Mouse (Mus musculus): Measurements from ENCODE around the gene Astl. TPM values are rescaled to one million over a fixed set of nuclear protein-coding genes. Genes with fewer than 3 reads are reported as not detected.

Astl gene
- polyA plus RNA-seq, 1 experiment from 2014 or later: not detected

DNA sequence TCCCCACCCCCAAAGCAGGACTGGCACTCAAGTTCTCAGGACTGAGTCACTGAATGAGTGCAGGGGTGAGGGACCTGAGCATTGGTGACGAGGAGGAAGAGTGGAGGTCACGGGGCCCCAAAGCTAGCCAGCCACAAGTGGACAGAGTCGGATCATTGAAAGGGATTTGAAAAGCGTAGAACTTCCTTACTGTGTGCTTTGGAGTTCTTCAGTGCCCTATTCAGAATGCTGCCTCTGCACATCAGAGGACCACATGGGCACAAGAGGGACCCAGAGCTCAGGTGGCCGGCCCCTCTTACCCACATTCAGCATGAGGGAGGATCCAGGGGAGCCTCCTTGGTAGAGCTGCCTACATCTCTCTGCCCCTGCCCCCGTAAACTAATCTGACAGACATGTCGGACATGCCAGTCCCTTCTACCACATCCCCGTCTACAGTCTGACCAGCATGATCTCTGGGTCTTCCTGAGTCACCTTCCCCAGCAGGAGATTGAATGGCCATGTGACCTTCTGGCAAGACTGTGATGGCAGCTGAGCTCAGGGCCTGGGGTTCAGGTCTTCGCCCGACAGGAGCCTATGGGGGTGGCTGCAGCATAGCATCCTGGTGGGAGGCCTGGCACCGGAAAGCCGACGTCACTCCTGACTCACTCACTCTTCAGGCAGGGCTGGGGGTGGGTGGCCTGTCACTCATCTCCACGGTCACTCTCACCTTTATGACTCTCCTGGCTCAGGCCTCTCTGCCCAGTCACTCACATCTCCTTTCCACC lies 5.5 kb upstream of the Astl start:
- H3K9ac ChIP-seq (replicated peaks): no peak overlapping the region
- H3K27me3 ChIP-seq (ENCODE audit: insufficient read depth, low read length): peaks cover 12% of the 10 kb centered on the region
- no peak for DNase-seq
- H3K4me2 ChIP-seq (ENCODE audit: low read depth, low read length): no peak overlapping the region
- no peak for ATAC-seq
- no peaks in the 10 kb centered on the region; the same call in 1 of the 2 replicates for H3K36me3 ChIP-seq (replicated peaks; ENCODE audit: insufficient read depth, low read length)
- 68% methylated on average over 14 of the region's 14 CpGs for WGBS (ENCODE audit: insufficient replicate concordance)
- peaks cover 30% of the 10 kb centered on the region for H3K4me1 ChIP-seq (ENCODE audit: insufficient read depth)
- TF ChIP-seq EP300 (IDR thresholded peaks at IDR 0.05; ENCODE audit: low read depth): no peak
- TF ChIP-seq CTCF (IDR thresholded peaks at IDR 0.05; ENCODE audit: low read depth): no peak
- H3K27ac ChIP-seq (ENCODE audit: low read depth): no peak overlapping the region
- no peak overlapping the region for H3K4me3 ChIP-seq (ENCODE audit: low read depth, low read length)
- H3K9me3 ChIP-seq (ENCODE audit: low read length): no peaks in the 10 kb centered on the region

DNA sequence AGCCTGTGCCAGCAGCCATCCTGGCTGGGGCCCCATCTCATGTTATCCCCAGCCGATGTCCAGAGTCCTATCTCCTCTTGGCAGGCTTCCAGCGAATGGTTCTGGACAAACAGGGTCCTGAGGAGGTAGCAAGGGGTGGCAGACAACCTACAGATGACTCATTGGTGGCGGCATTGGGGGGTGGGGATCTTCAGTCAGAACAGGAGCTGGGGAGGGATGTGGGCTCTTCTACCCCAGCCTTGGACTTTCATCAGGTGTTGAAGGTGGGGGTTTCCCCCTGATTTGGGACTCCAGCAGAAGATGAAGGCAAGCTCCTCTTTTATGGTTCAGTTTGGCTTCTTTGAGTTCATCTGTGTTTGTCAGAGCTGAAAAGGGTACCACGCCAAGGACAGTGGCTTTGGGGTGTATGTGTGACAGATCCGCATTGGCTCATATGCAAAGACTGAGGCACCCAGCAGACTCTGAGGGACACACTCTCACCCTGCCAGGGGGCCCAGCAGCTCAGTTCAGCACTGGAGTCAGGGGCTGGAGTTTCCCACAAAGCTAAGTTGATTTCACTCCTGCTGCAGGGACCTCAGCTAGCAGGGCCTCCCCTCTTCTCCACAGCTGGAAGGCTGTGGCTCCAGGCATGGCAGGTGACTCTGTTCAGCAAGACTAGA lies 4.4 kb upstream of the Astl start:
- DNase-seq: no peak
- peak overlapping the region; percentile 67 for H3K27ac ChIP-seq (ENCODE audit: low read depth)
- H3K27me3 ChIP-seq (ENCODE audit: insufficient read depth, low read length): peaks cover 12% of the 10 kb centered on the region

GRCm38 (mm10) chr2:127335078-127335541 lies 3.3 kb upstream of the Astl start:
- Histone ChIP-seq H3K9ac (replicated peaks) (no peak overlapping the region), H3K36me3 (replicated peaks; ENCODE audit: insufficient read depth, low read length) (no peaks in the 10 kb centered on the region; the same call in 1 of the 2 replicates), H3K27me3 (ENCODE audit: insufficient read depth, low read length) (peaks cover 12% of the 10 kb centered on the region), H3K9me3 (ENCODE audit: low read length) (no peaks in the 10 kb centered on the region), H3K4me2 (ENCODE audit: low read depth, low read length) (peak overlapping the region; percentile 89), H3K27ac (ENCODE audit: low read depth) (peak overlapping the region; percentile 67), H3K4me3 (ENCODE audit: low read depth, low read length) (peak overlapping the region; percentile 61; the same call in 1 of the 2 replicates), H3K4me1 (ENCODE audit: insufficient read depth) (peaks cover 20% of the 10 kb centered on the region)
- 43% methylated on average over 11 of the region's 11 CpGs for WGBS (ENCODE audit: insufficient replicate concordance)
- TF ChIP-seq CTCF (IDR thresholded peaks at IDR 0.05; ENCODE audit: low read depth) (no peak), EP300 (IDR thresholded peaks at IDR 0.05; ENCODE audit: low read depth) (no peak)
- DNase-seq (peak; percentile 66), ATAC-seq (peak; percentile 22)

More for the DNA sequence above, 4.4 kb upstream of the Astl start:
- no peak for TF ChIP-seq CTCF (IDR thresholded peaks at IDR 0.05; ENCODE audit: low read depth)
- TF ChIP-seq EP300 (IDR thresholded peaks at IDR 0.05; ENCODE audit: low read depth): no peak
- Histone ChIP-seq H3K9ac (replicated peaks) (peak overlapping the region; percentile 44; the same call in 1 of the 2 replicates), H3K4me3 (ENCODE audit: low read depth, low read length) (no peak overlapping the region), H3K4me1 (ENCODE audit: insufficient read depth) (peaks cover 23% of the 10 kb centered on the region), H3K9me3 (ENCODE audit: low read length) (no peaks in the 10 kb centered on the region), H3K4me2 (ENCODE audit: low read depth, low read length) (peak overlapping the region; percentile 89), H3K36me3 (replicated peaks; ENCODE audit: insufficient read depth, low read length) (no peaks in the 10 kb centered on the region; the same call in 1 of the 2 replicates)
- 44% methylated on average over 5 of the region's 5 CpGs for WGBS (ENCODE audit: insufficient replicate concordance)
- no peak for ATAC-seq

DNA sequence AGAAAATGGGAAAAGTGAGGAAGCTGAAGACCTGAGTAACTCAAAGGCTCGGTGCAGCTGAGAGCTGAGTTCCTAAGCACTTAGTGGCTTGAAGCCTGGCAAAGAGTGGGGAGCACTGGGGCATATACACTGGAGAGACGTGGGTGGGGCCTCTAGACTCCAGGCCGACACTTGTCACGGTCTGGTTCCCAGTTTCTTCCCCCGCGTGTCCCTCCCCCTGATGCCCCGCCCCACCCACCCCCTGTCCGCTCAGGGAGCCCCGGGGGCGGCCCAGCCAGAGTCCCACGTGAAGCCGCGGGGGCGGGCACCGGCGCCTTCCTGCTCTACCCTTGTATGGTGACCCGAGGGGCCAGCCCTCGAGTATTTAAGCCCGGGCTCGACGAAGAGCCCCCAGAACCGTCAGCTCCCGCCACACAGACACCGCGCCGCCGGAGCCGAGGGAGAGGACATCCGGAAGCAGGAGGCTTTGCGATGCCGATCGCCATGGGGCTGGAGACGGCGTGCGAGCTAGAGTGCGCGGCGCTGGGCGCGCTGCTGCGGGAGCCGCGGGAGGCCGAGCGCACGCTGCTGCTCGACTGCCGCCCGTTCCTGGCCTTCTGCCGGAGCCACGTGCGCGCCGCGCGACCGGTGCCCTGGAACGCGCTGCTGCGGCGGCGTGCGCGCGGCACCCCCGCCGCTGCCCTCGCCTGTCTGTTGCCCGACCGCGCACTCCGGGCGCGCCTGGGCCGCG lies 2.5 kb upstream of the Astl start, which contains the start of gene Dusp2:
Gene Dusp2, plus strand, starts transcription at position 393 of the 730 bp plus-strand sequence.
- Histone ChIP-seq H3K4me1 (ENCODE audit: insufficient read depth) (peaks cover 20% of the 10 kb centered on the region), H3K4me3 (ENCODE audit: low read depth, low read length) (peak within 1 kb of the TSS; percentile 61), H3K9ac (replicated peaks) (peak within 1 kb of the TSS; percentile 63), H3K4me2 (ENCODE audit: low read depth, low read length) (peak within 1 kb of the TSS; percentile 89), H3K36me3 (replicated peaks; ENCODE audit: insufficient read depth, low read length) (no peaks in the 10 kb centered on the region; the same call in 1 of the 2 replicates), H3K9me3 (ENCODE audit: low read length) (no peaks in the 10 kb centered on the region), H3K27ac (ENCODE audit: low read depth) (peak within 1 kb of the TSS; percentile 67), H3K27me3 (ENCODE audit: insufficient read depth, low read length) (peaks cover 12% of the 10 kb centered on the region)
- ATAC-seq (peak; percentile 82), DNase-seq (peak; percentile 89)
- WGBS (ENCODE audit: insufficient replicate concordance): 4% methylated on average over 61 of the region's 76 CpGs
- TF ChIP-seq CTCF (IDR thresholded peaks at IDR 0.05; ENCODE audit: low read depth): no peak
- no peak for TF ChIP-seq EP300 (IDR thresholded peaks at IDR 0.05; ENCODE audit: low read depth)

DNA sequence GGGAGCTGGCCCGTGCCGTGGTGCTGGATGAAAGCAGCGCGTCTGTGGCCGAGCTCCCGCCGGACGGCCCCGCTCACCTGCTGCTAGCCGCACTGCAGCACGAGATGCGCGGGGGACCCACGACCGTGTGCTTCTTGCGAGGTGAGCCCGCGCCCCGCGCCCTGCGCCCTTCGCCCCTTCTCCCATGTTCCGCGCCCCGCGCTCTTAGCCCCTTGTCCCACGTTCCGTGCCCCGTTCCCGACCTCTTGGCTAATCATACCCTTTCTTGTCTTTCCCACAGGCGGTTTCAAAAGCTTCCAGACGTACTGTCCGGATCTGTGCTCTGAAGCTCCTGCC lies 2.0 kb upstream of the Astl start:
- no peak for DNase-seq
- 6% methylated on average over 33 of the region's 33 CpGs for WGBS (ENCODE audit: insufficient replicate concordance)
- H3K36me3 ChIP-seq (replicated peaks; ENCODE audit: insufficient read depth, low read length): no peaks in the 10 kb centered on the region; the same call in 1 of the 2 replicates
- peak overlapping the region; percentile 63 for H3K9ac ChIP-seq (replicated peaks)
- no peaks in the 10 kb centered on the region for H3K9me3 ChIP-seq (ENCODE audit: low read length)
- TF ChIP-seq EP300 (IDR thresholded peaks at IDR 0.05; ENCODE audit: low read depth) (no peak), CTCF (IDR thresholded peaks at IDR 0.05; ENCODE audit: low read depth) (no peak)
- peaks cover 12% of the 10 kb centered on the region for H3K27me3 ChIP-seq (ENCODE audit: insufficient read depth, low read length)
- H3K27ac ChIP-seq (ENCODE audit: low read depth): peak overlapping the region; percentile 57; the same call in 1 of the 2 replicates
- H3K4me2 ChIP-seq (ENCODE audit: low read depth, low read length): peak overlapping the region; percentile 89
- no peak for ATAC-seq
- H3K4me1 ChIP-seq (ENCODE audit: insufficient read depth): peaks cover 20% of the 10 kb centered on the region
- peak overlapping the region; percentile 61 for H3K4me3 ChIP-seq (ENCODE audit: low read depth, low read length)
